ENCODE assay signal across 23 mouse cellular contexts in the genomic region with DNA sequence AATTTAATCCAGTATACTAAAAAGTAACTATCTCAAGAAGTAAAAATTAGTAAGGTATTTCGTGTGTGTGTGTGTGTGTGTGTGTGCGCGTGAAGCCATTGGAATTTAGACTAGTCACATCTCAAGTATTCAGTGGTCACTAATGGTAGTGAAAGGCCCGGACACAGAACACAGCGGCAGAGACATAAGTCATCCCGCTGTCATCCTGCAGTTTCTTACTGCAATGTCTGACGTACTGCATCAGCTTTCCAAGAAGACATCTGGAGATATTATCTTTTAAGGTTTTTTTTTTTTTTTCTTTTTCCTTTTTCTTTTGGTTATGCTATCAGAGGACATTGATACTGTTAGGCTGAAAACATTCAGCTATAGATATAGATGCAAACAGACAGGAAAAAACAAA.
"Had no signal": no experiment of that assay in that cellular context is flagged by ENCODE, and none has a peak within 500 bp of the region (broad histone marks: within the 10 kb centered on the region; RNA-seq: fewer than 3 reads in every experiment).

No protein-coding gene starts in this region.

- H3K27me3 ChIP-seq: heart, embryonic 12.5 days; hindbrain, embryonic 13.5 days; hindbrain, embryonic 15.5 days; intestine, embryonic 15.5 days; limb, embryonic 12.5 days; liver, embryonic 13.5 days had no signal

- H3K9ac ChIP-seq: heart, embryonic 12.5 days; hindbrain, embryonic 13.5 days; hindbrain, embryonic 15.5 days; intestine, embryonic 15.5 days; limb, embryonic 12.5 days; liver, embryonic 13.5 days had no signal

- H3K27ac ChIP-seq: heart, adult 2 months; hindbrain, embryonic 13.5 days; hindbrain, embryonic 15.5 days; hindbrain, postnatal 0 days; intestine, embryonic 15.5 days; layer of hippocampus, adult 2 months; left cerebral cortex, adult 2 months; limb, embryonic 10.5 days; limb, embryonic 12.5 days; liver, embryonic 13.5 days had no signal

- ATAC-seq: hindbrain, postnatal 0 days; intestine, embryonic 15.5 days; intestine, postnatal 0 days had no signal

- H3K4me2 ChIP-seq: heart, embryonic 12.5 days; hindbrain, embryonic 13.5 days; hindbrain, embryonic 15.5 days; intestine, embryonic 15.5 days; limb, embryonic 12.5 days; liver, embryonic 11.5 days; liver, embryonic 13.5 days had no signal

- H3K36me3 ChIP-seq: intestine, embryonic 15.5 days had no signal

- H3K4me1 ChIP-seq: intestine, embryonic 15.5 days; limb, embryonic 10.5 days; limb, embryonic 12.5 days; liver, embryonic 13.5 days had no signal

- H3K9me3 ChIP-seq: heart, embryonic 12.5 days; hindbrain, embryonic 13.5 days; hindbrain, embryonic 15.5 days; intestine, embryonic 15.5 days; limb, embryonic 10.5 days; limb, embryonic 12.5 days; liver, embryonic 13.5 days had no signal

- H3K4me3 ChIP-seq: heart, adult 2 months; heart, embryonic 12.5 days; hindbrain, embryonic 13.5 days; hindbrain, embryonic 15.5 days; intestine, embryonic 15.5 days; layer of hippocampus, adult 2 months; left cerebral cortex, adult 2 months; limb, embryonic 10.5 days; limb, embryonic 12.5 days; liver, embryonic 13.5 days had no signal

- DNase-seq: gastrocnemius, postnatal 14 days; gastrocnemius, postnatal 36 days; heart, adult 11 months; heart, adult 2 months; heart, postnatal 10 days; kidney, adult 18-20 months; kidney, adult 8-10 months; kidney, postnatal 10 days; kidney, postnatal 25 days; kidney, postnatal 4 days; liver; liver, embryonic 13.5 days had no signal
